Mouse (Mus musculus) limb, embryonic 10.5 days (tissue): ENCODE data around the gene Lrrc74b. TPM values are rescaled to one million over a fixed set of nuclear protein-coding genes. Genes with fewer than 3 reads are reported as not detected.

Source experiments
- DNase-seq: peaks from one replicate; pipeline ENCODE4 v3.0.0-alpha.2; 2017; ENCODE audit warnings: low spot score
- H3K27ac ChIP-seq: fragments of 300-500 bp; sonication (generic); 2 replicates; pipeline ENCODE4 v1.5.1; 2016; ENCODE audit warnings: mild to moderate bottlenecking
- H3K27me3 ChIP-seq: fragments of 300-500 bp; sonication (generic); 2 replicates; pipeline ENCODE4 v1.6.1; 2016; ENCODE audit warnings: low read depth, mild to moderate bottlenecking; ENCODE audit not compliant: poor library complexity, severe bottlenecking
- H3K36me3 ChIP-seq: fragments of 300-500 bp; sonication (generic); 2 replicates; pipeline ENCODE4 v1.6.1; 2016; ENCODE audit warnings: mild to moderate bottlenecking, moderate library complexity
- H3K4me1 ChIP-seq: fragments of 300-500 bp; sonication (generic); 2 replicates; pipeline ENCODE4 v1.6.1; 2016
- H3K4me3 ChIP-seq: fragments of 300-500 bp; sonication (generic); 2 replicates; pipeline ENCODE4 v1.5.1; 2016; ENCODE audit warnings: mild to moderate bottlenecking, moderate library complexity
- H3K9me3 ChIP-seq: fragments of 300-500 bp; sonication (generic); replicated peaks from 2 replicates; pipeline ENCODE4 v1.6.1; 2016; ENCODE audit warnings: mild to moderate bottlenecking
- WGBS: fragments of 180-500 bp; shearing (Covaris S2); methylation state at CpG from one replicate; pipeline ENCODE4 v1.1.7; 2016; 5-methylcytosine and 5-hydroxymethylcytosine counted together
- polyA plus RNA-seq: library from polyadenylated mRNA; unstranded; fragments of >200 nt; fragmentation: Nextera tagmentation; extraction: Ambion mirVana; gene quantifications from 2 replicates; pipeline ENCODE4 v1.2.1, GENCODE M21; 2016

Gene Lrrc74b
- polyA plus RNA-seq, 1 experiment from 2014 or later = not detected

DNA sequence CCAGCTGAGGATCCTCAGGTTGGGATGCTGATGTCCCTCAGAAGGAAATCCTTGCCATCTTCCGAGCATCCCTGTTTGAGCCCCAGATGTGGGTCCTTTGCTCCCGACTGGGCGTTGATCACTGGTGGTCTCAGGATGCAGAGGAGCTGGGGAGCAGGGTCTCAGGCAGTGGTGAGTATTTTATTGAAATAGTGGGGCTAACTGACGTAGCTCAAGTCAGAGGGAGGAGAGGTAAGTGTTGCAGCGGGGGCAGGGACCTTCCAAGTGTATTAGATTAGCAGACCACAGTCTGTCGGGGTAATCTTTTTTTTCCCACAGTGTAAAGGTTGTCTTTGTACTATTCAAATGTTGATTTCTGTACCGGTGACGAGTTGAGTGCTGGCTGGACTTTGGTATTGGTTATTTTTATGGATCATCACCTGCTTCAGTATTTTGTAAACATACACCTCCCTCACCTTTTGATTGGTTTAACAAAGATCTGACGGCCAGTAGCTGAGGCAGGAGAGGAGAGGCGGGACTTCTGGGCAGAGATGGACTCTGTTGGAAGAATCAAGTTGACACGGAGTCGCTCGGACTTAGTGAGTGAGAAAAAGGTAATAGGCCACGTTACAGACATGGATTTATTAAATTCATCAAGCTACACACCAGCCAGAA, 28.2 kb downstream of the Lrrc74b start:
- Histone ChIP-seq H3K9me3 (no peaks in the 10 kb centered on the region), H3K36me3 (peaks cover 17% of the 10 kb centered on the region), H3K4me3 (no peak overlapping the region), H3K4me1 (peaks cover 22% of the 10 kb centered on the region), H3K27me3 (no peaks in the 10 kb centered on the region), H3K27ac (no peak overlapping the region)
- 76% methylated on average over 14 of the region's 14 CpGs for WGBS
- no peak for DNase-seq

DNA sequence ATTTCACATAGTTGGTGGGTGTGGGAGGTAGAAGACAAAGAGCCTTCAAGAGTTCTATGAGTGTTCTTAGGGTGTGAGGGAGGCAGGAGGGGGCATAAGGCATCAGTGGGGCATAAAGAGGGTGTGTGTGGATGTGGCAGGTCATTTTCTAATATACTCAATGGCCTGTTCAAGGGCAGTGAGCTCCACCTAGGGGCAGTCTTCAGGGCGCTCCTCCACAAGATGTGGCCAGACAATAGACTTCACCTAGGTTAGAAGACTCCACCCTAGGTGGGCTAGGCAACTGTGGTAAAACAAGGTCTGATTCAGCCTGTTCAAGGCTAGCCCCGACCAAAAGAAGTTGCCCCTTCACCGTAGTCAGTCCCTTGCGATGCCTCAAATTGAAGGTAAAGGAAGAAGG, 28.8 kb downstream of the Lrrc74b start:
- Histone ChIP-seq H3K27me3 (no peaks in the 10 kb centered on the region), H3K27ac (0 out of 2 replicates have a peak overlapping the region, but pooled peaks have one; percentile 90), H3K4me3 (0 out of 2 replicates have a peak overlapping the region, but pooled peaks have one; percentile 76), H3K9me3 (no peaks in the 10 kb centered on the region), H3K4me1 (peaks cover 22% of the 10 kb centered on the region), H3K36me3 (peaks cover 22% of the 10 kb centered on the region)
- DNase-seq = no peak
- 52% methylated on average over 4 of the region's 4 CpGs for WGBS

DNA sequence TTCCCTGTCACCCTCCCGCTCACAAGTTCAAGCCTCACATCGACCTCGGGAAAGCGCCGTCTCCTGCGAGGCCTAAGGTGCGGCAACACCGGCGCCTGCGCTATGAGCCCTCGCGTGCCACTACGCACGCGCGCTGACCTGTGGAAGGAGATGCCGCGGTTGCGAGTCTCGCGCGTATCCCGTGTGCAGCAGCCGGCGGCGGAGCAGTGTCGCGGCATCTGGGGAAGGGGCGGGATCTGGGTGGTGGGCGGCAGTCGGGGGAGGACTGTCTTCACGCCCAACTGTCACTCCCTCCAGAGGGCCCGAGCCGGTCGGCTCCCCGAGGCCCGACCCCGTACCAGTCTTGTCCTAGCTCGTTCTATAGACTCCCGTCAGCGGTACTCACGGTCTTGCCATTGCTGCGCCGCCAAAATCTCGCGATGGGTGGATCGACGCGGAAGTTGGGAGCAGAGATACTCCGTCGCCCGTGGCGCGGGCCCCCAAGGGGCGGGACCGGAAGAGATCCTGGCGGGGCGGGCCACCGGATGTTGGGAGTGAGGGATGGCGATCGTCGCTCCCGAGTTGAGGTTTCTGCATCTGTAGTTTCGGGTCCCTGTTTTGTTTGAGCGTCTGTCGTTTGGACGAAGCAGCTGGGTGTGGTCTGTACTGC, 30.3 kb downstream of the Lrrc74b start, which contains the start of gene Thap7:
Thap7 (minus strand) TSS at position 497 of the 649 bp plus-strand sequence.
- H3K4me3 ChIP-seq = peak within 1 kb of the TSS; percentile 76
- WGBS = under 1% methylated on average over 67 of the region's 67 CpGs

DNA sequence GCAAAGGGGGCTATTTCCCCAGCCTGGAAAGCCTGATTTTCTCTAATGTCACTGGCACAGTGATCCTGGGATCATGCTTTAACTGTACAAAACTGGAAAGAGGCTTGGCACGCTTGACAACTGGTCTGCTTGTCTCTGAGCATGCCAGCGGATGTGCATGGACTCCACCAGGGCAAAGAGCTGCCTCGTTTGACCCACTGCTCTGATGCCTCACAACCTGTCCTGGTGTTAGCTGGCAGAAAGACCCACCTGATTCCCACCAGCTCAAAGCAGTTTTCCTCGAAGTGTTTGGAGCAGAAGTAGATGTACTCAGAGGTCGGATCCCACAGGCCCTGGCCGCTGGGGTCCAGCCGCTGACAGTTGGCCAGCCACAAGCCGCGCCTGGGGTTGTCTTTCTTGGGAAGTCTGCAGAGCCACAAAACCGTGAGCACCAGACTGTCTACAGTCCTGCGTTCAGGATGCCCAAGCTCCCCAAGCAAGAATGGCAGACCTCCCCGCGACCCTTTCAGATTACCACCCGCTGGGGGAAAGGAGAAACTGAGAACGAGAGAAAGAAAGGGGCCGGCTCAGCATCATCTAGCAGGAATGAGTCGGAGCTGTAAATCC, 31.0 kb downstream of the Lrrc74b start:
- peak overlapping the region; percentile 90 for H3K27ac ChIP-seq
- no peaks in the 10 kb centered on the region for H3K9me3 ChIP-seq
- DNase-seq = no peak
- H3K4me3 ChIP-seq = peak overlapping the region; percentile 76
- H3K27me3 ChIP-seq = no peaks in the 10 kb centered on the region
- 20% methylated on average over 17 of the region's 17 CpGs for WGBS
- H3K4me1 ChIP-seq = peaks cover 22% of the 10 kb centered on the region
- peaks cover 44% of the 10 kb centered on the region for H3K36me3 ChIP-seq

More for the DNA sequence above, 30.3 kb downstream of the Lrrc74b start, which contains the start of gene Thap7:
- H3K36me3 ChIP-seq = peaks cover 37% of the 10 kb centered on the region
- peak; percentile 99 for DNase-seq
- H3K9me3 ChIP-seq = no peaks in the 10 kb centered on the region
- H3K4me1 ChIP-seq = peaks cover 22% of the 10 kb centered on the region
- H3K27ac ChIP-seq = peak within 1 kb of the TSS; percentile 90
- no peaks in the 10 kb centered on the region for H3K27me3 ChIP-seq

DNA sequence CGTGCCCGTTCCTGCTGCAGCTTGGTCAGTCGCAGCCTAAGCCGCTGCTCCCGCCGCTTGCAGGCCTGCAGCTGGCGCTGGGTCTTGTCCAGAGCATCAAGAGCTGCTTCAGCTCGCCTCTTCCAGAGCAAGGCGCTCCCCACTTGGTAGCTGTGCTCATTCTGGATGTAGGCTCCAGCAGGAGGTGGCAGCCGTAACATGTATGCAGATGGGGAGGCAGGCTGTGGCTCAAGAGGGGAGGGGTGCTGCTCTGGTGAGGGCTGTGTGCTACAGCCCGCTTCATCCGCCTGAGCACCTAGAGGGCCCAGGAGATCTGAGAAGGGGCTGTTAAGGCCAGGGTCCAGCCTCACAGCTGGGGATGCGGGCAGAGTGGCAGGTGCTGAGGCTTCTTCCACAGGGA, 32.8 kb downstream of the Lrrc74b start:
- H3K4me3 ChIP-seq = no peak overlapping the region
- H3K4me1 ChIP-seq = peaks cover 22% of the 10 kb centered on the region
- H3K36me3 ChIP-seq = peaks cover 60% of the 10 kb centered on the region
- 87% methylated on average over 13 of the region's 13 CpGs for WGBS
- DNase-seq = no peak
- no peaks in the 10 kb centered on the region for H3K9me3 ChIP-seq
- no peak overlapping the region for H3K27ac ChIP-seq
- no peaks in the 10 kb centered on the region for H3K27me3 ChIP-seq

DNA sequence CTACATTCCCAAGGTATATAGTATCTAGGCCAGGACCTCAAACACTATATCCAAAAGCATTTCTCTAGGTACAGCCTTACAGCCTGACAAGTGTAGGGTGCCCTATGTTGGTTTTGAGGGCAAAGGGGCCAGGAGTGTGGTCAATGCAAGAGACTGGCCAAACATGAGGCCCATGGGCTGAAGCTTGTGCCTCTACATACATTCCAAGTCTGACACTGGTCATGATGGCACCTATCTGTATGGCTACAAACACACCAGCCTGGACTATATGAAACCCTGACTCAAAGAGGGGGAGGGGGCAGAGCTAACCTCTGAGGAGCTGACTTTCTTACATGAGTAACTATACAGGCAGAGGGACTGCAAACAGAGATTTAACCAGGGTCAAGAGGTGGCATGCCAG, 33.4 kb downstream of the Lrrc74b start:
- no peak for DNase-seq
- Histone ChIP-seq H3K27ac (no peak overlapping the region), H3K36me3 (peaks cover 66% of the 10 kb centered on the region), H3K27me3 (no peaks in the 10 kb centered on the region), H3K9me3 (no peaks in the 10 kb centered on the region), H3K4me3 (no peak overlapping the region), H3K4me1 (peaks cover 22% of the 10 kb centered on the region)

DNA sequence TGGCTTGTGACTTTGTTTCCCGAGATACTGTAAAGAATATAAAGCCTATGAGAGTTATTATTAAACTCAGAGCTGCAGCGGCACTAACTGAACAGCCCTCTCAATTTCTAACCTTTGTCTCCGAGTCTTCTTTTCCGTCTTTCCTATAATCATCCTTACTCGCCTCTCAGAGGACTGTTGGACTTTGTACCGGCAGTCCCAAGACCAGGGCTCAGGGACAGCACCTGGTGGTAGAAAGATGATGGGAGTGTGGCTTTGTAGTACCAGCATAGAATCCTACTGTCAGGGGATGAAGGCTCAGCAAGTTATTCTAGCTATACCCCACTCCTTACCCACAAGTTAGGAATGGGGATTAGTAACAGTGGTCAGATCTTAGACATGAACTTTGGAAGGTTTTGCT, 34.8 kb downstream of the Lrrc74b start:
- H3K36me3 ChIP-seq = peaks cover 80% of the 10 kb centered on the region
- no peaks in the 10 kb centered on the region for H3K9me3 ChIP-seq
- no peak overlapping the region for H3K4me3 ChIP-seq
- no peaks in the 10 kb centered on the region for H3K27me3 ChIP-seq
- peaks cover 11% of the 10 kb centered on the region for H3K4me1 ChIP-seq
- H3K27ac ChIP-seq = no peak overlapping the region
- no peak for DNase-seq
- 95% methylated on average over 6 of the region's 6 CpGs for WGBS

DNA sequence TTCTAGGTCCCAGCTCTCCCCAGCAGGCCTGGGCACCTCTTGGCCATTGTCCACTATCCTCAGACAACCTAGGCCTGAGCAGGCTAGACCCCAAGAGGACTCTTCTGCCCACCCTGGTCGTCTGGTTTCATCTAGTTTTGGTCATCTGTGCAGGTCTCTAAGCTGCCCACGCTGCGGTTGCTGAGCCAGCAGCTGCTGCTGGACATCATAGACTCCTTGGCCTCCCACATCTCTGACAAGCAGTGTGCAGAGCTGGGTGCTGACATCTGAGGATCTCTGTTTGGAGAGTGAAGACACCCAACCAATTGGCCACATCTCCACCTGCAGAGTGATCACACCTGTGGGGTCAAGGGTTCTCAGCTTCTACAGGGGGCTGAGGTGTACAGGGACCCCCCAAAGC, 35.5 kb downstream of the Lrrc74b start:
- peaks cover 87% of the 10 kb centered on the region for H3K36me3 ChIP-seq
- 86% methylated on average over 3 of the region's 3 CpGs for WGBS
- H3K9me3 ChIP-seq = no peaks in the 10 kb centered on the region
- DNase-seq = no peak
- H3K27me3 ChIP-seq = no peaks in the 10 kb centered on the region
- no peak overlapping the region for H3K4me3 ChIP-seq
- no peak overlapping the region for H3K27ac ChIP-seq
- peaks cover 11% of the 10 kb centered on the region for H3K4me1 ChIP-seq

DNA sequence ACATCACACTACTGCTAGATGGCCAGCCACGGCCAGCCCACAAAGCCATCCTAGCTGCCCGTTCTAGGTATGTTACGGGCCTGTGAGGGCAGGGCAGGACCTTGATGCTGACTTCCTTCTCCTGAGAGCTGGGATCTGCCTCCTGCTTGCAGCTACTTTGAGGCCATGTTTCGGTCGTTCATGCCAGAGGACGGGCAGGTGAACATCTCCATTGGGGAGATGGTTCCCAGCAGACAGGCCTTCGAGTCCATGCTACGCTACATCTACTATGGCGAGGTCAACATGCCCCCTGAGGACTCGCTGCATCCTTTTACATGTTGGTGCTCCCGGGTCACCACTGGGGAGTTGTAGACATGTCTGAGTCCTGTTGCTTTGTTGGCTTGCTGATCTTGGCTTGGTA, 36.9 kb downstream of the Lrrc74b start:
- H3K4me3 ChIP-seq = no peak overlapping the region
- no peaks in the 10 kb centered on the region for H3K9me3 ChIP-seq
- WGBS = 96% methylated on average over 11 of the region's 11 CpGs
- H3K27me3 ChIP-seq = no peaks in the 10 kb centered on the region
- H3K36me3 ChIP-seq = peaks cover 98% of the 10 kb centered on the region
- no peaks in the 10 kb centered on the region; the same call in 1 of the 2 replicates for H3K4me1 ChIP-seq
- H3K27ac ChIP-seq = no peak overlapping the region
- no peak for DNase-seq

DNA sequence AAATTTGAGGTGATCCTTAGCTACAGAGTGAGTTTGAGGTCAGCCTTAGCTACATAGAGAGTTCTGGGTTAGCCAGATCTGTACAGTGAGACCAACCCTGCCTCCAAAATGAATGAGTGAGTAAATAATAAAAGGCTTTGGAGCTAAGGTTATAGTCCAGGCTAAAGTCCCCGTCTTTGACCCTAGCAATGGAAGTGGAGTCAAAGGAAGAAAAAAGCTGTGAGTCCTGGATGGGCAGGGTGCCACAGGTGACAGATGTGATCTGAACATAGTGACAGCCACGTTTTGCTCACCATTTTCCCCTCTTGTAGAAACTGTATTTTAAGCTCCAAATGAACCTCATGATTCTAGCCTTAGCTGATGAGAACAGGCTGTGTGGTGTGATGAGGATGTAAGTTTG, 42.1 kb downstream of the Lrrc74b start:
- H3K36me3 ChIP-seq = peaks cover 98% of the 10 kb centered on the region
- WGBS = 83% methylated on average over 2 of the region's 2 CpGs
- no peaks in the 10 kb centered on the region for H3K9me3 ChIP-seq
- no peaks in the 10 kb centered on the region for H3K4me1 ChIP-seq
- no peak overlapping the region for H3K27ac ChIP-seq
- DNase-seq = no peak
- no peak overlapping the region for H3K4me3 ChIP-seq
- H3K27me3 ChIP-seq = no peaks in the 10 kb centered on the region

DNA sequence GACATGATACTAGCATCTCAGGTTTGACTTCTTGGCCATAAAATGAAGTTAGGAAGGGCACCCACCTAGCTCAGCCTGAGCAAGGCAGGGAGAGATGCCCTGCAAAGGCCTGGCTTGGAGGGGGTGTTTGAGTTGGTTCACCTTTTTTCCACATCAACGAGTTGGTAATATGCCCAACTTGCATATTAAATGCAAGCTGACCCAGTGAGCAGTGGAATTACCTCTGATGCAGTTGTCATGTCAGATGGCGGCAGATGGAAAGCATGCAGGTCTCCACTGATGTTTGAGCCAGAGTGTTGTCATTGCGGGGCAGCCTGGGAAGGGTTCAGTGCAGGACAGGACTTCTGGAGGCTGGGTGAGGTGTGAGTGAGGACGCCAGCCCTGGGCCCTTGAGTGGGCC, 49.6 kb downstream of the Lrrc74b start:
- Histone ChIP-seq H3K4me3 (no peak overlapping the region), H3K27me3 (no peaks in the 10 kb centered on the region), H3K4me1 (peaks cover 12% of the 10 kb centered on the region), H3K27ac (no peak overlapping the region), H3K9me3 (no peaks in the 10 kb centered on the region), H3K36me3 (peaks cover 55% of the 10 kb centered on the region)
- no peak for DNase-seq
- WGBS = 87% methylated on average over 4 of the region's 4 CpGs

DNA sequence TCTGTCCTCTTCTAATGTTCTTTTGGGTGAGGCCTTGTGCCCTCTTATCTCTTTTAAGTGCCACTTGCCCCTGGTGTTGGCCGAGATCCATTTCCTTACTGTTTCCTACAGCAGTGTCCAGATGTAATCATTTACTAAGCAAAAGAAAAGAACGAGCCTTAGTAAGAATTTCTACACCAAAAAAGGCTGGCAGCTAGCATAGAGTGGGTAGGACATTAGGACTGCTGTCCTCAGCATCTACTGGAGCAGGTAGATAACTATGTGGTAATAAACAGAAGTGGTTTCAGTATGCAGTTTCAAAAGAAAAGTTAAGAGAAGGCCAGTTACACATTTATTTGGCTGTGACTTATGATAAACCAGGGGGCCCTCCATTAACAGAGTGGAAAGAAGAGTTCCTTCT, 50.4 kb downstream of the Lrrc74b start:
- H3K4me3 ChIP-seq = no peak overlapping the region
- no peak for DNase-seq
- no peaks in the 10 kb centered on the region for H3K27me3 ChIP-seq
- 90% methylated on average over 2 of the region's 2 CpGs for WGBS
- peaks cover 47% of the 10 kb centered on the region for H3K36me3 ChIP-seq
- no peaks in the 10 kb centered on the region for H3K9me3 ChIP-seq
- H3K27ac ChIP-seq = no peak overlapping the region
- H3K4me1 ChIP-seq = peaks cover 12% of the 10 kb centered on the region

DNA sequence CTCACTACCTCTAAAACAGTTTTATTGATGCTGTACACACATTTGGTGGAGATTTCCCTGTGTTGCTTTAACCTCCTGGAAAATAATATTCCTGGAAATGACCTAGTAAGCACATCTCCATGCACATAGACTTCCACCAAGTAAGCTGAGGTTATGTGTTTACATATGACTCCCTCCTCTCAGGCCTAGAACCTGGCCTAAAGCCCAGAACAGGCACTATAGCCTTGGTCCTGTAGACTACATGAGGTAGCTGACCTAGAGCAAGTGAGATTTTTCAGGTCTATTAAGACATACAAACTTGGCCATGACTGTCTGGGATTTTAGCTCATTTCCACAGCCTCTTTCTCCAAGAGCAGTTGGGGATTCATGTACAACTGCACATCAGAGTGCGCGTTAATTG, 50.9 kb downstream of the Lrrc74b start:
- Histone ChIP-seq H3K4me3 (no peak overlapping the region), H3K27ac (no peak overlapping the region), H3K9me3 (no peaks in the 10 kb centered on the region), H3K27me3 (no peaks in the 10 kb centered on the region), H3K4me1 (peaks cover 12% of the 10 kb centered on the region), H3K36me3 (peaks cover 42% of the 10 kb centered on the region)
- 98% methylated on average over 2 of the region's 2 CpGs for WGBS
- no peak for DNase-seq
